Mouse (Mus musculus) kidney, postnatal 4 days (tissue): Measurements from ENCODE around the gene Olfr346.

Source experiments
- DNase-seq, 2 experiments: peaks; one replicate each; pipeline ENCODE4 v3.0.0; 2021; ENCODE audit warnings: mixed read lengths in 2 of 2

The Olfr346 gene

GRCm38 (mm10) chr2:36685488-36685887 is at the start of gene Olfr346:
Gene Olfr346 (plus strand): TSS chr2:36685788.
- DNase-seq, result no peak

GRCm38 (mm10) chr2:36639741-36640140 is 45.8 kb upstream of the Olfr346 start, which contains the start of gene Olfr345:
Gene Olfr345 (plus strand): TSS chr2:36640041.
- DNase-seq, result no peak

- no peak for DNase-seq
Measured at GRCm38 (mm10) chr2:36731602-36732001, 46.0 kb downstream of the Olfr346 start, which contains the start of gene Olfr347. Gene Olfr347 (plus strand): TSS chr2:36731902.

- DNase-seq, result peak; percentile 10 to 14
Measured at GRCm38 (mm10) chr2:36736226-36736625, 50.6 kb downstream of the Olfr346 start.
